Mouse (Mus musculus) embryonic facial prominence, embryonic 14.5 days (tissue): ENCODE data around the gene Arfgap1. TPM values are rescaled to one million over a fixed set of nuclear protein-coding genes. Genes with fewer than 3 reads are reported as not detected.

Experiments used
- polyA plus RNA-seq: library from polyadenylated mRNA; unstranded; fragments of >200 nt; fragmentation: Nextera tagmentation; extraction: Ambion mirVana; gene quantifications from 2 replicates; pipeline ENCODE4 v1.2.1, GENCODE M21; 2014

Gene Arfgap1
- polyA plus RNA-seq, 1 experiment from 2014 or later = 89.2 TPM

Other genes starting within 250 kb of the Arfgap1 start
- gene Slc17a9, start 242.0 kb upstream of the Arfgap1 start, polyA plus RNA-seq = 1.5 and 2.9 TPM in 2 replicates
- 0.08 TPM in 1 of 2 replicates, not detected in the other for gene Bhlhe23, start 190.3 kb upstream of the Arfgap1 start, polyA plus RNA-seq
- gene Ythdf1, start 46.3 kb upstream of the Arfgap1 start, polyA plus RNA-seq = 59.2 and 62.2 TPM in 2 replicates
- 0.17 TPM in 1 of 2 replicates, not detected in the other for gene Birc7, start 38.2 kb upstream of the Arfgap1 start, polyA plus RNA-seq
- gene Nkain4, start 12.5 kb upstream of the Arfgap1 start, polyA plus RNA-seq = 17.0 and 20.7 TPM in 2 replicates
- gene Col20a1, start 19.3 kb downstream of the Arfgap1 start, polyA plus RNA-seq = 2.5 and 3.7 TPM in 2 replicates
- 3.6 and 5.8 TPM in 2 replicates for gene Chrna4, start 76.3 kb downstream of the Arfgap1 start, polyA plus RNA-seq
- gene Kcnq2, start 168.1 kb downstream of the Arfgap1 start, polyA plus RNA-seq = 2.1 and 2.6 TPM in 2 replicates
- 0.76 and 1.0 TPM in 2 replicates for gene Eef1a2, start 189.8 kb downstream of the Arfgap1 start, polyA plus RNA-seq
- 269 and 288 TPM in 2 replicates for gene Ppdpf, start 220.0 kb downstream of the Arfgap1 start, polyA plus RNA-seq
- 0.10 and 0.19 TPM in 2 replicates for gene Ptk6, start 235.6 kb downstream of the Arfgap1 start, polyA plus RNA-seq
- gene Srms, start 246.0 kb downstream of the Arfgap1 start, polyA plus RNA-seq = 0.08 and 0.22 TPM in 2 replicates